Mouse (Mus musculus): Measurements from ENCODE around the gene Ofcc1.

The Ofcc1 gene

DNA sequence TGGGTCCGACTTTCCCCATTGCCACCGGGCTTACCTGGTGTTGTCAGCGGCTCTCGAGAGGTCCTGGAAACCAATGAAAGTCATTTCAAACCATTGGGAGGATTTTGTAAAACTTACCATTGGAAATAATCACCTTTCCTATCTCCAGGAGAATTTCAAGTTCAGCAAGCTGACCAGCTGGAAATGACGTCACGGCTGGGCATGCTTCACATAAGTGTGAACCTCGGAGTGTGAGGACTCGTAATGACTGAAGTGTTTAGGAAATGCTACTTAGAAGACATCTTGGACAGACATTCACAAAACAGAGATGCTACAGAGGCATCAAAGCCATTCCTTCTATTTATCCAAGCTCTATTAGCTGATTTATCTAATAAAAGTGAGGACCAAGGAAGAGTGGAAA, 361.0 kb downstream of the Ofcc1 start:
- no peak for DNase-seq (ENCODE audit: low read depth in 1 of 2, low spot score in 2 of 2)

DNA sequence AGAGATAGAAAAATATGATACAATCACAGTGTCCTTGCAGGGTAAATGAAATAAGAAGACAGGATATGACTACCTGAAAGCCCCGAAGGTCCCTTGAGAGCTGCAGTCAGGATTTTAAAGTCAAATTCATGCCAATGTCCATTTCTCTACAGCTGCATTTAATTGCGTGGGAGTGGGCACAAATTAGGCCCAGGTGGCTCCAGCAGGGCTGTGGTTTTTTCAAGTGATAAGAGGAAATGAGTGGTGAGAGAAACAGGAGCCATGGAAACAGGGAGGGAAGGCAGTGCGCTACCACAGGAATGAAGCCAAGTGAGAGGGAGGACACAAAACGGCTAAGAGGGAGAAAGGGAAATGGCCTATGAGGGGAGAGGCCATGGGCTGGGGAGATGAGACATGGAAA, 363.3 kb downstream of the Ofcc1 start:
- DNase-seq (ENCODE audit: low read depth in 1 of 2, low spot score in 2 of 2), result no peak

DNA sequence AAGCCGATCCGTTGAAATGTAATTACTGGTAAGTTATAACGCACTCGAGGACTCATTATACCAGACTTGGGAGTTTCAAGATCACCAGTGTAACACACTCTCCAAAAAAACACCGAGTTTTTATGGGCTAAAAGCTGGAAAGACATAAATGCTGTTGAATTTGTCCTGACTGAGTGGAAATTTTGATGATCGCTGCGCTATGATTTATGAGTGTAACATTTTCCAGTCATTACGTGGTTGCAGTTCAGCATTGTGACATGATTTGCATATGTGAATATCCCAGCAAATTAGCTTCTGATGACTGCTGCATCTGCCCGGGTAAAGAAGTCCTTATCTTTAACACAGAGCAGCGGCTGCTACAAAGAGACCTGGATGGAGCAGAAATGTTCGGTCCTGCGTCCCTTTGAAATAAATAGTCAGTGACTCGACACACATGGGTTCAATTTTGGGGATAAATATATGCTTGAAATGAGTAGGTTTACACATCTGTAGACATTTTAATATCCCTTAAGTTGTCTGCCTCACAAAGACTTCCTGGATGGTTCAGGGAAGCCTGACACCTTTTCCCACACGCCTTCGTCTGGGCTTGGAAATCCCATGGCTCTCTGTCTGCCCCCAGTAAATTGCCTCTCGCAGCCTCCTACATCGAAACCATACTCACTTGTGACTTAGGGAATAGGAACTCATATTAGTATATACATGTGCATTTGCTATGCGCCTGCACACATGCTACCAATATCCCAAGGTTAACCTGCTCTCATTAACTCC, 381.8 kb downstream of the Ofcc1 start:
- no peak for DNase-seq (ENCODE audit: low read depth in 1 of 2, low spot score in 2 of 2)

DNA sequence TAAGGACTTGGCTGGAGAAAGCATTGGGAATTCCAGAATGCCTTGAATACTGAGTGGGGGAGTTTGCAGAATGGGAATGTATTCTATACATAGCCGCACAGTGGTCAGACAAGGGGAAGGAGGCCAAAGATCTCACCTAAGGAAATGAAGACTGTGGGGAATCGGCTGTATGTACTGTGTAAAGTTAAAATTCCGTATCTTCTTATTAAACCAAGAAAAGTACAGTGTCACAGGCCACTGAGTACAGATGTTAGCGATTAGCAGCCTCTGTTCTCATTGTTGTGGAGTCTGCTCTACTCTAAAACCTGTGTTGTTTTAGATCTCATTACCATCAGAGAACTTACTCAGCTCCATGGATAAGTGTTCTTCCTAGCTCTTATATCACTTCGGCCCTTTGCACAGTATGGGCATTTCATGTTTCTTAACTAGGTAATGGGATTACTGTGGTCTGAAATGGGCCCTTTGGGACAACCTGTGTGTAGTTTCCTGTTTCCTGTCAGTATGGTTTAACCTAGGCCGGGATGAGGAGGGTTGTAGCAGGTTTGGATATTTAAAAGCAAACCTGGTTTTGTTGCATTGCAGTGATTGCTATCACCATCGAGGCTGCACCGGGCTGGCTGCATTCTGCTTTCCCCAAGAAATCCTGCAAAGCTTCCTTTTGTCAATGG, 392.8 kb downstream of the Ofcc1 start:
- DNase-seq (ENCODE audit: low read depth in 1 of 2, low spot score in 2 of 2), result no peak

DNA sequence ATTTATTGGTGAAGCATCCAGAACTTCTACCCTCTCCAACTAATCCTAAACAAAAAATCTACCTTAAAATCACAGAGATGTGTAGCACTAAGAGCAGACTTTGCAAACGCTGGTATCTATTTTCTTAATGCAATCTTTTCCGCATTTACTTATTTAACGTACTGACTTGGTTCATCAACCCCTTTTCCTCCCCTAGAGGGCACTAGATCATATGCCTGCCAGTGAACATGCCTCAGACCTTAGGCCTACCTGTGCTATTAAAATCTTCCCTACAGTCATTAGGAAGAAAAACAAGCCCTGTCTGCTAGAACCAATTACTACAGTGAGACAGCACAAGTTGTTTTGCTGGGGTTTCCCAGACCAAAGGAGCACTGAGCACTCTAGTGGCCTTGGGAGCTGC, 404.0 kb downstream of the Ofcc1 start:
- no peak for DNase-seq (ENCODE audit: low read depth in 1 of 2, low spot score in 2 of 2)

DNA sequence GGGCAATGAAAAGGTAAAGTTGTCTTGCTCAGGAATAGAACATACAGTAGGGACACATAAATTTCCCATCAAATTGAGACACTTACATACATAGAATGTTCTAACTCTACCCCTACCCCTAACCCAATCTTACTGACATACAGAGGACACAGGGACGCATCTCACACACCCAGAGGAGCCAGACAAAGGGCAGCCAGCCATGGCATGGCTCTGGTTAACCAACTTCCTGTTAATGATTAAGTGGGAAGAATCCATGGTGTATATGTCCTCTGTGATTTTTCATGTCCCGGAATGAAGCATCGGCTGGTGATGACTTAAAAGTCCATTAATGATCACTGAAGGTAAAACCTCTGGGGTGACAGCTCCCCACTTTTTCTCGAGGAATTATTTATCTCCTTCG, 405.2 kb downstream of the Ofcc1 start:
- no peak for DNase-seq (ENCODE audit: low read depth in 1 of 2, low spot score in 2 of 2)
